Mouse (Mus musculus) neural tube, embryonic 14.5 days (tissue): ENCODE results near the gene Fank1. TPM values are rescaled to one million over a fixed set of nuclear protein-coding genes. Genes with fewer than 3 reads are reported as not detected.

Experiments used
- ATAC-seq: fragments of 200-750 bp; cut with Nextera tagmentation; 2 replicates; pipeline ENCODE4 v1.8.0; 2017; ENCODE audit warnings: low read depth, mild to moderate bottlenecking, moderate TSS enrichment, moderate library complexity
- H3K27ac ChIP-seq: fragments of 300-500 bp; sonication (generic); 2 replicates; pipeline ENCODE4 v1.5.1; 2014; ENCODE audit warnings: low read depth, mild to moderate bottlenecking, control low read depth, low read length, moderate library complexity, mixed read lengths
- H3K27me3 ChIP-seq: fragments of 300-500 bp; sonication (generic); 2 replicates; pipeline ENCODE4 v1.6.1; 2014; ENCODE audit warnings: low read length; ENCODE audit not compliant: control insufficient read depth, insufficient read depth
- H3K36me3 ChIP-seq: fragments of 300-500 bp; sonication (generic); 2 replicates; pipeline ENCODE4 v1.6.1; 2014; ENCODE audit warnings: low read length, mixed read lengths; ENCODE audit not compliant: control insufficient read depth, insufficient read depth
- H3K4me1 ChIP-seq: fragments of 300-500 bp; sonication (generic); 2 replicates; pipeline ENCODE4 v1.6.1; 2014; ENCODE audit warnings: low read length; ENCODE audit not compliant: control insufficient read depth, insufficient read depth
- H3K4me2 ChIP-seq: fragments of 300-500 bp; sonication (generic); 2 replicates; pipeline ENCODE4 v1.6.1; 2014; ENCODE audit warnings: mild to moderate bottlenecking, low read depth, low read length, control low read depth
- H3K4me3 ChIP-seq: fragments of 300-500 bp; sonication (generic); 2 replicates; pipeline ENCODE4 v1.5.1; 2014; ENCODE audit warnings: low read depth, low read length, control low read depth, mixed read lengths
- H3K9ac ChIP-seq: fragments of 300-500 bp; sonication (generic); replicated peaks from 2 replicates; pipeline ENCODE4 v1.6.1; 2014; ENCODE audit warnings: low read depth, mild to moderate bottlenecking, control low read depth, low read length, mixed read lengths
- H3K9me3 ChIP-seq: fragments of 300-500 bp; sonication (generic); 2 replicates; pipeline ENCODE4 v1.6.1; 2016; ENCODE audit warnings: low read length; ENCODE audit not compliant: control insufficient read depth
- WGBS: fragments of 180-500 bp; shearing (Covaris S2); extraction: QIAGEN DNeasy Blood & Tissue Kit; methylation state at CpG from one replicate; pipeline ENCODE4 v1.1.7; 2014; 5-methylcytosine and 5-hydroxymethylcytosine counted together
- polyA plus RNA-seq: library from polyadenylated mRNA; unstranded; fragments of >200 nt; fragmentation: Nextera tagmentation; extraction: Ambion mirVana; gene quantifications from 2 replicates; pipeline ENCODE4 v1.2.1, GENCODE M21; 2014

Fank1 gene
- polyA plus RNA-seq, result 2.0 and 3.7 TPM in 2 replicates

- Histone ChIP-seq H3K4me1 (peaks cover 11% of the 10 kb centered on the region), H3K27ac (no peak within 1 kb of the TSS), H3K4me3 (peak within 1 kb of the TSS; percentile 77)
Observed at GRCm38 (mm10) chr7:133776626-133776996, at the start of gene Fank1. Gene Fank1, plus strand, starts transcription at chr7:133776861.

DNA sequence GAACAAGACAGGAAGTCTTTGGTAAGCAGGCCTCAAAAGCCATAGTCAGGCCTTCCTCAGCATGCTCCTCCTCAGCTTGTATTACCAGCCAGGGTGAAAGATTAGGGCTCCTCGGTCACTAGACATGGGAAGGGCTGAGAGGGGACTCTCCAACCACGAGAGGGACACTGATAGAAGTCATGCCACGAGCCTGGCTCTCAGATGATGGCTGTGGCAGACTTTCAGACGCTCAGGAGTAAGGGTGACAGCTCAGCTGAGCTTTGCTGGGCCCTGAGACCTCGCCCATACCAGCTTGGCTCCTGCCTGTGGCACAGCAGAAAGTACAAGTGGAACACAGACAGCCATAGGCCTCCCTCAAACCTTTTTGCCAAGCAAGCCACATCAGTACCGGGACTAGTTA, 49.6 kb upstream of the Fank1 start:
- Histone ChIP-seq H3K4me3 (no peak overlapping the region), H3K4me1 (no peaks in the 10 kb centered on the region), H3K27me3 (no peaks in the 10 kb centered on the region), H3K36me3 (peaks cover 21% of the 10 kb centered on the region), H3K9me3 (no peaks in the 10 kb centered on the region), H3K9ac (no peak overlapping the region), H3K4me2 (no peak overlapping the region), H3K27ac (no peak overlapping the region)
- no peak for ATAC-seq
- WGBS, result 89% methylated on average over 6 of the region's 6 CpGs

More at GRCm38 (mm10) chr7:133776626-133776996, at the start of gene Fank1:
- Histone ChIP-seq H3K36me3 (no peaks in the 10 kb centered on the region), H3K9me3 (no peaks in the 10 kb centered on the region), H3K4me2 (peak within 1 kb of the TSS; percentile 85), H3K9ac (peak within 1 kb of the TSS; percentile 76), H3K27me3 (no peaks in the 10 kb centered on the region)
- 0% methylated on average over 33 of the region's 45 CpGs for WGBS
- peak; percentile 89 for ATAC-seq

GRCm38 (mm10) chr7:133729351-133729750, 47.3 kb upstream of the Fank1 start:
- no peaks in the 10 kb centered on the region for H3K9me3 ChIP-seq
- no peak overlapping the region for H3K4me2 ChIP-seq
- H3K27ac ChIP-seq, result no peak overlapping the region
- no peak overlapping the region for H3K9ac ChIP-seq
- H3K4me3 ChIP-seq, result no peak overlapping the region
- no peaks in the 10 kb centered on the region for H3K27me3 ChIP-seq
- peaks cover 4% of the 10 kb centered on the region for H3K36me3 ChIP-seq
- WGBS, result 79% methylated on average over 5 of the region's 5 CpGs
- no peak for ATAC-seq
- no peaks in the 10 kb centered on the region for H3K4me1 ChIP-seq

- no peak overlapping the region for H3K4me3 ChIP-seq
- H3K4me1 ChIP-seq, result no peaks in the 10 kb centered on the region
- H3K36me3 ChIP-seq, result no peaks in the 10 kb centered on the region
- WGBS, result 83% methylated on average over 11 of the region's 11 CpGs
- H3K9ac ChIP-seq, result no peak overlapping the region
- no peak for ATAC-seq
- H3K4me2 ChIP-seq, result no peak overlapping the region
- H3K27ac ChIP-seq, result no peak overlapping the region
- no peaks in the 10 kb centered on the region for H3K27me3 ChIP-seq
- no peaks in the 10 kb centered on the region for H3K9me3 ChIP-seq
Observed at GRCm38 (mm10) chr7:133730324-133731191, 46.1 kb upstream of the Fank1 start.

GRCm38 (mm10) chr7:133731971-133732645, 44.6 kb upstream of the Fank1 start:
- no peak for ATAC-seq
- Histone ChIP-seq H3K27ac (no peak overlapping the region), H3K9ac (no peak overlapping the region), H3K4me3 (no peak overlapping the region), H3K4me2 (no peak overlapping the region), H3K4me1 (no peaks in the 10 kb centered on the region), H3K36me3 (no peaks in the 10 kb centered on the region; the same call in 1 of the 2 replicates), H3K27me3 (no peaks in the 10 kb centered on the region), H3K9me3 (no peaks in the 10 kb centered on the region)
- 73% methylated on average over 4 of the region's 4 CpGs for WGBS

DNA sequence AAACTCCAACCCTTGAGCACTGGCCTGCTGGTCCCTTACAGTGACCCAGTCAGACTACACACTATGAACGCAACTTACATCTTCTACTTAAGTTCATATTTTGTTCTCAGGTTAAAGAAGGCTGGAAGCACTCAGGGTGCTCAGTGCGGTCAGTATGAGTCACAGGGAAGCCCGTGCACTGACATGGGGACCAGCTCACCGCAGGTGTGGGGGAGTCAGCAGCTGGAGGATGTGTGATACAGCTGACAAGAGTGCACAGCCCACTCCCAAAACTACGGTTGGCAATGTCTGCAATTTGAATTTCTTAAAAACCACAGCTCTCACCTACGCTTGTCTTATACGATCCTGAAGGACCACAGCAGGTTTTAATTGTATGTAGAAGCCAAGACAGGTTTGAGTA, 36.1 kb upstream of the Fank1 start:
- no peak for ATAC-seq

DNA sequence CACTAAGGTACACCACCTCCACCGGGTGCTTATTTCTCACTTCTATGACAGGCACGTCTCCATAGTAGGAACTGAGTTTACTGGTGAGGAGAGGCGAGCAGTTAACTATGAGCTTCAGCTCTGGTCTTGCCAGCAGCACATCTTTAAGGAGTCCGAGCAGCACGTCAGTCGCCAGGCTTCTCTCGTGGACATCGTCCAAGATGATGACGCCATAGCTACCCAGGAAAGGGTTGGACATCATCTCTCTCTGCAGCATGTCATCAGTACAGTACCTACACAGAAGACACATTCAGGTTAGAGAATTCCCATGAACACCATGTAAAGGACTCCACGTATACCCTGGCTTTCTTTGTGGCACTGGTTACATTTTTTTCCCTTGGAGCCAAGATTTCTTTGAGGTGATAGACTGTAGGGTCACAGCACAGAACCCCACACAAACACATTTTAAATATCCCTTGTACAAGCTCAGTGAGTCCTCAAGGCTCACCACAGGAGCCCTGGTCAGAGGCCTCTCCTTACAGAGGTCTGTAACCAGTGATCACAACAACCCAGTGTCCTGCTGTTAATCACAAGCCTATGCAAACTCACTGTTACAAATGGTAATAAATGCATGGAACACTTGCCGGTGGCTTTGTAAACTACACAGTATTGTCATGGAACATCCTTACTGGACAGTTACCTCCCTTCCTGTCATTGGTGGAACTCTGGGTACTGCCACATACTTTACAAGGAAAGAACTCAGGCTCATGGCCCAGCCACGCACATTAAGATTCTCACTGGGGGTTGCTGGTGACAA, 33.9 kb upstream of the Fank1 start:
- peak overlapping the region; percentile 5; the same call in 1 of the 2 replicates for H3K27ac ChIP-seq
- peaks cover 9% of the 10 kb centered on the region; the same call in 1 of the 2 replicates for H3K36me3 ChIP-seq
- H3K27me3 ChIP-seq, result no peaks in the 10 kb centered on the region
- WGBS, result 87% methylated on average over 12 of the region's 12 CpGs
- H3K4me1 ChIP-seq, result no peaks in the 10 kb centered on the region
- no peak overlapping the region for H3K4me3 ChIP-seq
- no peak for ATAC-seq
- no peaks in the 10 kb centered on the region for H3K9me3 ChIP-seq
- H3K4me2 ChIP-seq, result no peak overlapping the region
- no peak overlapping the region for H3K9ac ChIP-seq

More for the DNA sequence above, 36.1 kb upstream of the Fank1 start:
- Histone ChIP-seq H3K9ac (no peak overlapping the region), H3K4me1 (no peaks in the 10 kb centered on the region), H3K27me3 (no peaks in the 10 kb centered on the region), H3K4me2 (no peak overlapping the region), H3K9me3 (no peaks in the 10 kb centered on the region), H3K36me3 (peaks cover 12% of the 10 kb centered on the region), H3K27ac (no peak overlapping the region), H3K4me3 (no peak overlapping the region)
- WGBS, result 96% methylated on average over 7 of the region's 7 CpGs

DNA sequence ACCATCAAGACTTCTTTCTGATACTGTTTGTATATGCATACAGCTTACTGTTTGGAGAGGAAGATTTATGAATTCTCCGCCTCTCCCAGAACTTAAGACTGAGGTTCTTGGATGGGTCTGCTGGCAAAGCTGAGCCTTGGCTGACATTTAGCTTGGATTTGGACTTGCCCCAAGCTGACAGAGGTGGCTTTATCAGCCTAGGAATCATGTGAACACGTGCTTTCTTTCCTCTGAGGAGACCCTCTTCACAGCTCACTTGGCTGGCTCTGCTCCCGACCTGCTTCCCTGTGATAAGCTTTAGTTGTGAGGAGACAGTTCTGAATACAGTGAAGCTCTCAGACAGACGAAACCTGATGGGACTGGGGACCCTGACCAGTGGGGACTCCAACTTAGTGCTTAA, 33.0 kb upstream of the Fank1 start:
- Histone ChIP-seq H3K9ac (no peak overlapping the region), H3K27ac (no peak overlapping the region), H3K36me3 (peaks cover 9% of the 10 kb centered on the region; the same call in 1 of the 2 replicates), H3K9me3 (no peaks in the 10 kb centered on the region), H3K4me1 (no peaks in the 10 kb centered on the region), H3K4me3 (no peak overlapping the region), H3K27me3 (no peaks in the 10 kb centered on the region), H3K4me2 (no peak overlapping the region)
- WGBS, result 65% methylated on average over 4 of the region's 4 CpGs
- 0 out of 2 replicates have a peak, but pooled peaks have one; percentile 34 for ATAC-seq
